Mouse (Mus musculus): ENCODE results near the gene Gpr132.

Gene Gpr132

DNA sequence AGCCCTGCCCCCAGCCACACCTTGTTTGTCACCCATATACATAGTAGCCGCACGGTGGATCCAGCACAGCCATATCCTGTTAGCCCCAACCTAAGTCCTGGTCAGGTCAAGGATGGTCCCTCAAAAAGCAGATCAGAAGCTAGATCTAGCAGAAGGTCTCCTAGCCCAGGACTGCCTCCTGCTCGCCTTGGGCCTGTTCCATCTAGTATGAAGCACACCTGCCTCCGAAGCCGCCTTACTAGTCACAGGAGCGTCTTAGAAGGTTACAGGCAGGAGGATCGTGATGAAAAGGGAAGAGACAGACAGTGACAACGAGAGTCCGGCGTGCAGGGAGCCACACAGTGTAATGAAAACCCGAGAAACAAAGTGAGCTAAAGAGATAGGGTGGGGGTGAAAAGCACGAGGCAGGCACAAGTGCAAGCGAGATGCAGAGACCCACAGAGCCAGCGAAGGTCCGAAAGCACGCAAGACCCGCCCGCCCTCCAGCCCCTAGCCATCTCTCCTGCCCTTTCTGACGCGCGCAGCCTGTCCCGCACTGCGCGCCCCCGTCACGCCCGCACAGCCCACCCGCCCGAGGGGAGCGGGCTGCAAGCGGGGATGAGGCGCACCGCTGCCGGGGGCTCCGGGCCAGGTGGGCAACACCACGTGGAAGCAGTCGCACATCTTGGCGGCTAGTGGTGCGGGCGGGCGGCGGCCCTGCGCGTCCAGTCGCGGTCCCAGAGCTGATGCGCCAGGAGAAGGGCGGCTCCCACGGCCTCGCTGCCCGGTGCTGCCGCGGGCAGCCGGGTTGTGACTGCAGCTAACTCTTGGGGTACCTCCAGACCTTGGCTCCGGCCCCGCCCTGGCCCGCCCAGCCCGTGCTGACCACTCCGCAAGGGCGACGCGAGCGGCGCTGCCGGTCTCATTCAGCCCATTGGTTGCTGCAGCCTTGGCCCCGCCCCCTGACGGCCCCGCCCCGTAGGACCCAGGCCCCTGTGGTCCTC, 65.9 kb downstream of the Gpr132 start, which contains the start of gene Ahnak2:
TSS of gene Ahnak2 (minus strand) at position 794 of the 983 bp plus-strand sequence.
- in situ Hi-C loops (cut with MboI, MseI), result no loop called here

Data from T-helper 17 cell (primary cell).